In the genomic region with DNA sequence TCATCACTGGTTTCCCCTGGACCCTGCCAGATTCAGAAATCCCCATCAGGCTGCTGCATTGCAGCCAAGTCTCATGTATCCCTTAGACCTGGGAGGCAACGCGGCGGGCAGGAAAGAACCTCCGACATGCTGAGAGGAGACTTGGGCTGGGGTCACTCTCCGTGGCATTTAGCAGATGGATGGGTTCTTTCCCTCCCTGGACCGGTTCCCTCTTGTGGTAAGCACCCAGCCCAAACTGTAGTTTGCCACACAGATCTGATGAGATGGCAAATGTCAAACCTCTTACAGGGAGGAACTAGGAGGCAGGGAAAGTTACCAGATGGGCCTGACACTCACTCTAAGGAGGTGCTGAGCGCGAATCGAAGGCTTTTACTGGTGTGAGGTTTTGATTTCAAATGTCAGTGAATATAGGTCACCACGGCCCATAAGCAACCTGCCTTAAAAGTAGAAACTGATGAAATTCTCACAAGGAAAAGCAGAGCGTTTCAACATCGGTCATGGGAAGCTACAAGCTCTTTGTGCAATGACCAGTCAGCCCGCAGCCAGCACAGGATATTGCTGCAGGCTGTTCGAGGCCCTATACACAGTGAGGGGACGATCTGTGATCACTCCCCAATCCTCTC, we compare ENCODE assay signal across 8 mouse cellular contexts.
DNase-seq lines count a peak whose midpoint lies in the region; ATAC-seq and TF ChIP-seq lines count a peak whose summit lies in the region.

No protein-coding gene starts in this region.

- no peak for DNase-seq in forebrain, embryonic 10.5 days (ENCODE audit: extremely low spot score, low spot score)
- peak; percentile 43 to 45 for DNase-seq in lung, adult 18-20 months
- no peak for DNase-seq in lung, adult 2 months
- DNase-seq in gastrocnemius, postnatal 14 days, result peak; percentile 12
- no peak for DNase-seq in adrenal gland, postnatal 25 days
- DNase-seq in kidney, adult 11 months, result no peak

- H3K27ac ChIP-seq in forebrain, embryonic 16.5 days (ENCODE audit: low read length), result no peak overlapping the region
- no peak overlapping the region for H3K27ac ChIP-seq in forebrain, embryonic 10.5 days

- no peak overlapping the region for H3K9ac ChIP-seq in forebrain, embryonic 16.5 days (replicated peaks; ENCODE audit: low read depth, low read length)

- no peaks in the 10 kb centered on the region for H3K27me3 ChIP-seq in forebrain, embryonic 16.5 days (replicated peaks; ENCODE audit: control insufficient read depth, insufficient read depth, low read length)
- no peaks in the 10 kb centered on the region for H3K27me3 ChIP-seq in forebrain, embryonic 10.5 days (ENCODE audit: poor library complexity, severe bottlenecking)

- TF ChIP-seq CTCF in lung, adult 2 months (IDR thresholded peaks at IDR 0.05; ENCODE audit: insufficient read depth, low read length), result no peak

- no peaks in the 10 kb centered on the region for H3K36me3 ChIP-seq in forebrain, embryonic 16.5 days (ENCODE audit: control insufficient read depth, insufficient read depth)
- H3K36me3 ChIP-seq in forebrain, embryonic 10.5 days (replicated peaks), result no peaks in the 10 kb centered on the region

- no peak overlapping the region for H3K4me3 ChIP-seq in forebrain, embryonic 16.5 days (replicated peaks; ENCODE audit: low read length)
- no peak overlapping the region for H3K4me3 ChIP-seq in forebrain, embryonic 10.5 days
- H3K4me3 ChIP-seq in lung, adult 2 months (replicated peaks; ENCODE audit: extremely low read depth, low read depth, low read length), result no peak overlapping the region

- H3K4me1 ChIP-seq in forebrain, embryonic 16.5 days (replicated peaks; ENCODE audit: control insufficient read depth, insufficient read depth, low read length), result peaks cover 4% of the 10 kb centered on the region; the same call in 1 of the 2 replicates
- no peaks in the 10 kb centered on the region for H3K4me1 ChIP-seq in forebrain, embryonic 10.5 days
- H3K4me1 ChIP-seq in lung, adult 2 months (ENCODE audit: control insufficient read depth, insufficient read depth, low read length), result no peaks in the 10 kb centered on the region; the same call in 1 of the 2 replicates

- H3K4me2 ChIP-seq in forebrain, embryonic 16.5 days (ENCODE audit: low read length), result no peak overlapping the region

- intact Hi-C loops in gastrocnemius, postnatal 14 days (cut with DNase I; ENCODE audit: low total_unique reads), result no loop called here

- no peaks in the 10 kb centered on the region for H3K9me3 ChIP-seq in forebrain, embryonic 16.5 days (ENCODE audit: control insufficient read depth, low read length)
- H3K9me3 ChIP-seq in forebrain, embryonic 10.5 days, result no peaks in the 10 kb centered on the region

- 0 out of 2 replicates have a peak, but pooled peaks have one; percentile 26 for ATAC-seq in forebrain, embryonic 16.5 days
- ATAC-seq in monocyte, adult 5-6 weeks (replicated peaks; ENCODE audit: insufficient number of reproducible peaks, low FRiP score, low TSS enrichment, poor library complexity, severe bottlenecking), result peak; percentile 84

- WGBS in forebrain, embryonic 16.5 days, result 73% methylated on average over 15 of the region's 15 CpGs
- WGBS in forebrain, embryonic 10.5 days, result 75% methylated on average over 15 of the region's 15 CpGs
- 53% methylated on average over 15 of the region's 15 CpGs for WGBS in lung, adult 2 months

- no peak for TF ChIP-seq POLR2A in lung, adult 2 months (IDR thresholded peaks at IDR 0.05; ENCODE audit: borderline replicate concordance, extremely low read depth, low read depth, low read length)

Comparison
In these comparisons a context has a peak if more than half of its experiments do, and no peak if none do; other contexts are left out.
1. DNase-seq: peak in lung, adult 18-20 months (2 of 2) and gastrocnemius, postnatal 14 days (single experiment); none in forebrain, embryonic 10.5 days (single experiment), lung, adult 2 months (single experiment), adrenal gland, postnatal 25 days (single experiment) and kidney, adult 11 months (single experiment).